Mouse (Mus musculus) cortical plate, adult 2 months (tissue): Measurements from ENCODE around the gene Pomp.

Source experiments
- CTCF ChIP-seq: fragments of 200-500 bp; IDR thresholded peaks from 2 replicates; pipeline ENCODE4 v1.5.1; 2011; ENCODE audit warnings: mild to moderate bottlenecking, control low read depth, low read length; ENCODE audit not compliant: insufficient read depth; ENCODE audit errors: extremely low read depth
- POLR2A ChIP-seq: fragments of 200-500 bp; IDR thresholded peaks from 2 replicates; pipeline ENCODE4 v1.6.1; 2011; ENCODE audit warnings: mild to moderate bottlenecking, low read length, control low read depth; ENCODE audit not compliant: insufficient read depth; ENCODE audit errors: extremely low read depth

- TF ChIP-seq CTCF (no peak), POLR2A (no peak)
These were observed 8.4 kb downstream of the Pomp start for GRCm38 (mm10) chr5:147868674-147869073.
